Mouse (Mus musculus) urinary bladder, postnatal 14 days (tissue): Measurements from ENCODE around the gene Gm6588.

Experiments used
- DNase-seq: peaks from one replicate; pipeline ENCODE4 v3.0.0; 2021; ENCODE audit warnings: low spot score

Gm6588 gene

GRCm38 (mm10) chr5:112470144-112470543 lies 20.9 kb downstream of the Gm6588 start:
- DNase-seq = peak; percentile 46

- no peak for DNase-seq
Observed at GRCm38 (mm10) chr5:112473453-112473852, 24.2 kb downstream of the Gm6588 start.

GRCm38 (mm10) chr5:112481946-112482410 lies 32.8 kb downstream of the Gm6588 start:
- DNase-seq = no peak

GRCm38 (mm10) chr5:112482551-112482950 lies 33.3 kb downstream of the Gm6588 start:
- no peak for DNase-seq

DNA sequence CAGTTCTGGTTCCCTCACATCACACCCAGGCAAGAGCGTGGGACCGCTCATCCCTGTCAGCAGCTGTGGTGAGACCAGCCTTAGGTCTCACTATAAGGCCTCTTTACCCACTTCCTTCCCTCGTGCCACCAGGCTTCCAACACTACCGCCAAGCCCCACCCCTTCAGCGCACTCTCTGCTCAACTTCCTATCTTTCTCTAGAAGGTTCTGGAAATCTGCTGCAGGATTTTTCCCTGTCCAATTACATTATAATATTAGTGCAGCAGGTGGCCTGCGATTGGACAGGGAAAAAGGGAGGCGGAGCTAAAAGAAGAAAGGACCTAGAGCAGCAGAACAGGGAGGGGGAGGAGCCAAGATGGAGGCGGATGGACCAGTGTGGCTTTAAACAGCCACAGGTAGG lies 33.8 kb downstream of the Gm6588 start:
- no peak for DNase-seq

GRCm38 (mm10) chr5:112484924-112485715 lies 35.9 kb downstream of the Gm6588 start:
- no peak for DNase-seq

DNA sequence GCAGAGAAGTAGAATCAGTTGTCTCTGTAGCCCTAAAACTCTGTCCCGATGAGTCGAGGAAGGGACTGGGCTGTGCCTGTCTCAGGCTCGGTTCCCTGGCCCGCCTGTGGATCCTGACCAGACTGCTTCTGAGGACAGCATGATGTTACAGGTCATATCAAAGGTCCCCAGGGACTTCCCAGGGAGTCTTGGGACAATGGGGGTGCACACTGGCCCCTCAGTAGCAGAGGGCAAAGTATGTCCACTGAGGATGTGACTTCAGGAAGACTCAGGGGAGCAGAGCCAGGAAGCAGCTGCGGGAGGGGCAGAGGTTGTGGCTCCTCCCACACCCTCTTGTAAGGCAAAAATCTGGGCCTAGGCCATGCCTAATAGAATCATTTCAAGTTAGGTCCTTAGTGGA lies 37.2 kb downstream of the Gm6588 start:
- no peak for DNase-seq

DNA sequence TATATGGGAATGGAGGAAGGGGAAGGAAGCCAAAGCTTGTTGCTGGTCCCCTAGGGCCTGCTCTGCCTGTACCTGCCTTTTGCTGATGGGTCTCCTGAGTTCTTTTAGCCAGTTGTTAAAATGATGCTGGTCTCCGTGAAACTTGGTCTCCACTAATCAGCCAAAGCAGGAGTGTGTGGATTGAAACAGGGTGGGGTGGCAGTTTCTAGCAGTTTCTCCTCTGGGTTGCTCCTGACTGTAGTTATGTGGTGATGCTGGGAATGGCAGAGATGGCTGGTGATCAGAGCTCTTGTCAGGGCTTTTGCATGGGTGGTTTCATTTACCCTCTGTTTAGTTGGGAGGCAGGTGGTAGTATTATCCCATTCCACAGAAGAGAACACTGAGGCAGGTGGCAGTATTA lies 38.3 kb downstream of the Gm6588 start:
- DNase-seq = no peak

- DNase-seq = no peak
Observed at GRCm38 (mm10) chr5:112488101-112488776, 39.0 kb downstream of the Gm6588 start.

GRCm38 (mm10) chr5:112491489-112491888 lies 42.3 kb downstream of the Gm6588 start:
- DNase-seq = no peak

DNA sequence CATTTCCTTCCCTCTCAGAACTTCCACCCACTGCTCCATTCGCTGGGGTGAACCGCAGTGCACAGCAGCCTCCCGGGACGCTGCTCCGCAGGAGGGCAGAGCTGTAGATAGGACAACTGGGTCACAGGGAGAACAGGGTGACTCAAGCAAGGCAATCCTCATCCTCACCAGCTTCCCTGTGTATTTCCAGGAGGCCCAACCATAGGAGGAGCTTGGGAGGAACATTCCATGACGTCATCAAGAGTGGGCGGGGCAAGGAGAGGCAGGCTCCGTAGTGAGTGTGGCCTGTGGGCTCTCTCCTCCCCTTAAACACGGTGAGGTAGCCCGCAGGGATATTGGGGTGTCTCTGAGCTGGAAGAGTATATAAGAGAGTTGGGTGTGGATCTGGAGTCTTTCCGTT lies 44.3 kb downstream of the Gm6588 start:
- no peak for DNase-seq

GRCm38 (mm10) chr5:112496753-112497369 lies 47.6 kb downstream of the Gm6588 start:
- DNase-seq = no peak

DNA sequence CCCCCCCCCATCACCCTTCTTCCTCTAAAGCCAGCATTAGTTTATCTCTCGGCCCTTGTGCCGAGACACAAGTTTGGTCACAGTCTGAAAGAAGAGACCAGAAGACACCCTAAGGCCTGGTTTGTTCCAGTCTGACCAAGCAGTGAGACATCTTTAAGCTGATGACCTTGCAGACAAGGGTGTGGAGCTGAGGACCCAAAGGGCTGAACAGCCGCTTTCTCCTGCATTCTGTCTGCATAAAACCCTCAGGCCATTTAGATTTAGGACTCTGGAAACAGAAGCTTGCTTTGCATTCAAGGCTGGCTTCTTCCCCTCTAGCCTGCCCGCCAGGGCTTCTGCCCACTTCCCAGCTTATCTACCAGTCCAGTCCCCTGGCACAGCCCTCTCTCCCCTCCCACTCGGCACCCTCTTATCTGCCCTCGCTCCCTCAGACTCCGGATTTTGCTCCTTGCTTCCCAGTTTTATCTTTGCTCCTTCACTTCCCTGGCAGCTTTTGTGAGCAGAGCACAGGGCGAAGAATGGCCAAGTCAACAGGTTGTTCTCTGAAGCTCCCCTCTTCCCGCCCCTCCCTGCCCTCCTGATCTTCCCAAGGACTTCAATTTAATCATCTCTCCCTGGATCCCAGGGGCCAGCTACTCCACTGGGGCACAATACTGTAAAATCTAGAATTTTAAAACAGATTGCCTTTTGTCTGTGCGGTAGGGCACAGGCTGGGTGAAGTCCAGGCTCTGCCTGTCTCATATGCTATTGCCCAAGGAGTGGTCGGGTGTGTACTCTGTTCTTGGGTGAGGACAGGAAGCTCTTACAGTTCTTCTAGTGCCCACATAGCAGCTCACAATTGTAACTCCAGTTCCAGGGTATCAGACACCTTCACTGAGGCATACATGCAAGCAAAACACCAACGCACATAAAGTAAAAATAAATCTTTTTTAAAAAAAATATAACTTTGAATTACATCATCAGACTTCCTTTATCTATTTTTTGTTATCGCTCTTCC lies 50.0 kb downstream of the Gm6588 start:
- no peak for DNase-seq

GRCm38 (mm10) chr5:112499918-112500682 lies 50.9 kb downstream of the Gm6588 start:
- DNase-seq = no peak
